Mouse (Mus musculus) neural tube, postnatal 0 days (tissue): ENCODE measurements around the gene Ndel1. TPM values are rescaled to one million over a fixed set of nuclear protein-coding genes. Genes with fewer than 3 reads are reported as not detected.

Experiments
- polyA plus RNA-seq: library from polyadenylated mRNA; unstranded; fragments of >200 nt; fragmentation: Nextera tagmentation; extraction: Ambion mirVana; gene quantifications from 2 replicates; pipeline ENCODE4 v1.2.1, GENCODE M21; 2015

The Ndel1 gene
- polyA plus RNA-seq, result 103 and 108 TPM in 2 replicates

DNA sequence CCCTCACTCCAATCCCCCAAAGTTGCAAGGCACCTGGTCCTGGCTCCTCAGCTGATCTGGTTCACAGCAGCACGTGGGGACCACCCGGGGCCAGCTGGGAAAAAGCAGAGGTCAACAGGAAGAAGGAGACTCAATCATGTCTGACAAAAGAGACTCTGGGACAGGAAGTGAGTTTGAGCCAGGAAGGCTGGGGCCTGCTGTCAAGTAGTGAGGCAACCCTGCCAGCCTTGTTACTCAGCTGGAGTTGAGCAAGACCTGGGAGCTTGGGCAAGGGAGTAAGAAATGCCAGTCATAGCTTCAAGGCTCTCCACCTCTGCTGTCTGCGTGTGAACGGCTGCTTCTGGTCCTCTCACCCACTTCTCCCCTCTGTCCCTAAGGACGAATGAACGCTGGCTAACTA is at the start of gene Ndel1:
Ndel1 (minus strand) TSS at position 111 of the 400 bp plus-strand sequence.

DNA sequence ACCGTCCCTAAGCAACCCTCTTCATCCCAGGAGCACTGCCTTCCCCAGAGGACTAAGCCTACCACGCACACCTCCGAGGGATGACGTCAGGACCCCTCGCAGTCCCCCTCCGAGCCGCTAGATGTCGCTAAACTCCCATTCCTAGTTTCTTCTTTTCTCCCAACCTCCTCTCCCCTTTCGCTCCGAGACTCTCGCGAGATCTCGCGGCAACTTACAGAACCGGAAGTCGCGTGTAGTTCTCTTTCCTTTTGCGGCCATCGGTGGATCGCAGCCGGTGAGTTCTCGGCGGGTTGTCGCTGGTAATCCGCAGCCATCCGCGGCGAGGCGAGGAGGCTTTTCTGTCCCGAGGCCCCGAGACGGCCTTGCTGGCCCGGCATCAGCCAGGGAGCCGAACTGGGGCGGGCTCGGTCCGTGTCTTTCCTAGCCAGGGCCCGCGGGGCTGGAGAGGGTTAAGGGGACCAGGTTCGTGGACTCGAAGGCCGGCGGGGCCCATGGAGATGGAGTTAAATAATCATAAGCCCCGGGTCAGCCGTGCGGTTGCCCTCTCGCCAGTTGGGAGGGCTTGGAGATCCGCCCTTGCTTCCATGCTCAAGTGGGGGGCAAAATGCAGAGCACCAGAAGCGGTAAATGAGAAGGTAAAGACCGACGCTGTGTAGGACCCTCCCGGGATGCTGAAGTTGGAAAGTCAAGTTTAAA is 29.8 kb upstream of the Ndel1 start, which contains the start of gene Rpl26:
Rpl26 (plus strand) TSS at position 233 of the 696 bp plus-strand sequence.

DNA sequence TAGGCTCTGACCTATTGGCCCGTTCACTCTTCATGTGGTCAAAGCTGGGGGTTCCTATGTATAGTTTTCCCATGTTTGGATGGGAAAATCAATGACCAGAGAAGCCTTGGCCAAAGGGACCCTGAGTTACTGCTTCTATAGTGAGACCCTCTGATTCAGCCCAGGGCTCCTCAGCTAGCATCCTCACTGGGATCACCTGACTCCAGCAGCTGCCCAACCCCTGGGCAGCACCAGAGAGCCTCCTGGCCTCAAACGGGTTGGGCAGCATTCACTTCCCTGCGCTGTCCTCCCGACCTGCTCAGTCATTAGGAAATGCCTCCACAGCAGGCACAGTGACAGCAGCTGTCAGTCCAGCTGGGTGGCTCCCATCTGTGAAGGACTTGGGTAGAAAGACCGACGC is 16.6 kb upstream of the Ndel1 start, which contains the start of gene Rnf222:
Rnf222 (plus strand) TSS at position 301 of the 400 bp plus-strand sequence.

Other genes with a start within 250 kb of the Ndel1 start
- 64.1 and 79.0 TPM in 2 replicates for gene Myh10, start 180.3 kb downstream of the Ndel1 start, polyA plus RNA-seq
- not detected in 2 replicates for gene Rnf222, start 16.7 kb upstream of the Ndel1 start, polyA plus RNA-seq
- gene Rpl26, start 29.7 kb upstream of the Ndel1 start, polyA plus RNA-seq, result 568 and 632 TPM in 2 replicates
- 0.43 and 1.0 TPM in 2 replicates for gene Odf4, start 55.2 kb upstream of the Ndel1 start, polyA plus RNA-seq
- gene Arhgef15, start 85.6 kb upstream of the Ndel1 start, polyA plus RNA-seq, result 23.3 and 25.5 TPM in 2 replicates
- gene Slc25a35, start 96.3 kb upstream of the Ndel1 start, polyA plus RNA-seq, result 3.4 and 3.6 TPM in 2 replicates
- gene Rangrf, start 103.3 kb upstream of the Ndel1 start, polyA plus RNA-seq, result 28.4 and 30.6 TPM in 2 replicates
- gene Pfas, start 136.6 kb upstream of the Ndel1 start, polyA plus RNA-seq, result 14.4 and 15.8 TPM in 2 replicates
- 36.9 and 43.6 TPM in 2 replicates for gene Ctc1, start 144.1 kb upstream of the Ndel1 start, polyA plus RNA-seq
- gene Aurkb, start 173.8 kb upstream of the Ndel1 start, polyA plus RNA-seq, result 7.9 and 8.5 TPM in 2 replicates
- gene Borcs6, start 187.9 kb upstream of the Ndel1 start, polyA plus RNA-seq, result 30.3 and 31.4 TPM in 2 replicates
- 30.0 and 35.1 TPM in 2 replicates for gene Tmem107, start 198.9 kb upstream of the Ndel1 start, polyA plus RNA-seq
- gene Vamp2, start 216.6 kb upstream of the Ndel1 start, polyA plus RNA-seq, result 425 and 492 TPM in 2 replicates
- 7.1 and 10.1 TPM in 2 replicates for gene Per1, start 223.4 kb upstream of the Ndel1 start, polyA plus RNA-seq
- gene Hes7, start 248.5 kb upstream of the Ndel1 start, polyA plus RNA-seq, result 1.8 and 2.1 TPM in 2 replicates